8 mouse cellular contexts compared by ENCODE assay signal in the genomic region with DNA sequence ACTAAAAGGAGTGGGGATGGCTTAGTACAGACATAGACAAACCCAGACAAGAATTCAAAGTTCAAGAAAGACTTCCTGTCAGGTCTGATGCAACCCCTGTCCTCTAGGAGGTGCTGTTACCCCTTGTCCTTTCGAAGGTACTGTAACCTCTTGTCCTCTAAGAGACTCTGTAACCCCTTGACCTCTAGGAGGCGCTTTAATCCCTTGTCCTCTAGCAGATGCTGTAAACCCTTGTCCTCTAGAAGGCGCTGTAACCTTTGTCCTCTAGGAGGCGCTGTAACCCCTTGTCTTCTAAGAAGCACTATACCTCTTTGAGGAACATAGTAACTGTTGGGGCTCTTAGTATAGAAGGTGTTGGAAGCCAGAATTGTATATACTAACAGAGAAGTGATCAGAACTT. TPM values are rescaled to one million over a fixed set of nuclear protein-coding genes. Genes with fewer than 3 reads are reported as not detected.
DNase-seq lines count a peak whose midpoint lies in the region; TF ChIP-seq lines count a peak whose summit lies in the region.

No protein-coding gene starts in this region.

- intact Hi-C loops in gastrocnemius, adult 2 months (cut with DNase I), result no loop called here
- intact Hi-C loops in left cerebral cortex, postnatal 25 days (cut with DNase I), result no loop called here

- TF ChIP-seq CTCF in gastrocnemius, adult 2 months (IDR thresholded peaks at IDR 0.05), result peak; percentile 49

- no peak for DNase-seq in gastrocnemius, adult 2 months
- DNase-seq in gastrocnemius, postnatal 25 days, result no peak
- peak; percentile 11 for DNase-seq in urinary bladder, postnatal 14 days (ENCODE audit: low spot score)
- no peak for DNase-seq in urinary bladder, adult 18-20 months (ENCODE audit: low spot score in 2 of 2)
- DNase-seq in embryo, embryonic 11 days, result peak; percentile 76
- peak; percentile 23 to 43 for DNase-seq in left cerebral cortex, postnatal 25 days (ENCODE audit: low spot score in 2 of 2)
- peak; percentile 89 for DNase-seq in retina, postnatal 1 day
- no peak for DNase-seq in adrenal gland, adult 18-20 months (ENCODE audit: low spot score in 2 of 2)

- H3K27ac ChIP-seq in gastrocnemius, adult 2 months, result no peak overlapping the region

- no peak overlapping the region for H3K4me3 ChIP-seq in gastrocnemius, adult 2 months

RNA-seq across cellular contexts. Expression of a gene that starts 4.7 kb away (rescaled TPM):
- under 1 TPM in 1 of 2 experiments, not detected in 1; 0.17 TPM for total RNA-seq in gastrocnemius, adult 2 months (2021)
- total RNA-seq in gastrocnemius, postnatal 25 days (2021), result under 1 TPM; 0.13 to 0.27 TPM
- 10 to 100 TPM in 1 of 2 experiments, 1 to 10 TPM in 1; 8.7 to 10.3 TPM for total RNA-seq in left cerebral cortex, postnatal 25 days (2021)
- total RNA-seq in adrenal gland, adult 18-20 months (2021), result under 1 TPM in 1 of 2 experiments, not detected in 1; 0.16 TPM

RNA-seq across cellular contexts. Expression of a gene that starts 24.1 kb away (rescaled TPM):
- total RNA-seq in gastrocnemius, adult 2 months (2021), result 100 to 1,000 TPM; 288 to 531 TPM
- 100 to 1,000 TPM; 256 to 346 TPM for total RNA-seq in gastrocnemius, postnatal 25 days (2021)
- total RNA-seq in left cerebral cortex, postnatal 25 days (2021), result 10 to 100 TPM; 39.9 to 46.3 TPM
- 100 to 1,000 TPM; 734 to 946 TPM for total RNA-seq in adrenal gland, adult 18-20 months (2021)

RNA-seq across cellular contexts. Expression of a gene that starts 55.7 kb away (rescaled TPM):
- total RNA-seq in gastrocnemius, adult 2 months (2021), result 10 to 100 TPM; 63.7 to 65.2 TPM
- 10 to 100 TPM; 64.1 to 65.0 TPM for total RNA-seq in gastrocnemius, postnatal 25 days (2021)
- 10 to 100 TPM; 64.9 TPM for total RNA-seq in left cerebral cortex, postnatal 25 days (2021)
- 100 to 1,000 TPM in 1 of 2 experiments, 10 to 100 TPM in 1; 96.0 to 103 TPM for total RNA-seq in adrenal gland, adult 18-20 months (2021)

Comparison
In these comparisons a context has a peak if more than half of its experiments do, and no peak if none do; other contexts are left out.
1. DNase-seq: peak in urinary bladder, postnatal 14 days (single experiment), embryo, embryonic 11 days (single experiment), left cerebral cortex, postnatal 25 days (2 of 2) and retina, postnatal 1 day (single experiment); none in gastrocnemius, adult 2 months (single experiment), gastrocnemius, postnatal 25 days (single experiment), urinary bladder, adult 18-20 months (0 of 2) and adrenal gland, adult 18-20 months (0 of 2).
2. RNA of a gene that starts 4.7 kb away (total RNA-seq): 8.7 to 10.3 TPM in left cerebral cortex, postnatal 25 days; 0.13 to 0.27 TPM in gastrocnemius, postnatal 25 days, 0.17 TPM in gastrocnemius, adult 2 months and 0.16 TPM in adrenal gland, adult 18-20 months; every median in the first group is over 4 times any median in the second.
3. RNA of a gene that starts 24.1 kb away (total RNA-seq): 734 to 946 TPM in adrenal gland, adult 18-20 months, 288 to 531 TPM in gastrocnemius, adult 2 months and 256 to 346 TPM in gastrocnemius, postnatal 25 days; 39.9 to 46.3 TPM in left cerebral cortex, postnatal 25 days; every median in the first group is over 4 times any median in the second.